Mouse (Mus musculus) limb, embryonic 10.5 days (tissue): ENCODE results near the gene Tlr7. TPM values are rescaled to one million over a fixed set of nuclear protein-coding genes. Genes with fewer than 3 reads are reported as not detected.
"Not testable (repeated sequence)": the region's sequence is repeated elsewhere in the genome, so short reads cannot be mapped to it uniquely, and the experiment has no call there.

Source experiments
- DNase-seq: peaks from one replicate; pipeline ENCODE4 v3.0.0-alpha.2; 2017; ENCODE audit warnings: low spot score
- H3K27ac ChIP-seq: fragments of 300-500 bp; sonication (generic); 2 replicates; pipeline ENCODE4 v1.5.1; 2016; ENCODE audit warnings: mild to moderate bottlenecking
- H3K27me3 ChIP-seq: fragments of 300-500 bp; sonication (generic); 2 replicates; pipeline ENCODE4 v1.6.1; 2016; ENCODE audit warnings: low read depth, mild to moderate bottlenecking; ENCODE audit not compliant: poor library complexity, severe bottlenecking
- H3K36me3 ChIP-seq: fragments of 300-500 bp; sonication (generic); 2 replicates; pipeline ENCODE4 v1.6.1; 2016; ENCODE audit warnings: mild to moderate bottlenecking, moderate library complexity
- H3K4me1 ChIP-seq: fragments of 300-500 bp; sonication (generic); 2 replicates; pipeline ENCODE4 v1.6.1; 2016
- H3K4me3 ChIP-seq: fragments of 300-500 bp; sonication (generic); 2 replicates; pipeline ENCODE4 v1.5.1; 2016; ENCODE audit warnings: mild to moderate bottlenecking, moderate library complexity
- H3K9me3 ChIP-seq: fragments of 300-500 bp; sonication (generic); replicated peaks from 2 replicates; pipeline ENCODE4 v1.6.1; 2016; ENCODE audit warnings: mild to moderate bottlenecking
- WGBS: fragments of 180-500 bp; shearing (Covaris S2); methylation state at CpG from one replicate; pipeline ENCODE4 v1.1.7; 2016; 5-methylcytosine and 5-hydroxymethylcytosine counted together
- polyA plus RNA-seq: library from polyadenylated mRNA; unstranded; fragments of >200 nt; fragmentation: Nextera tagmentation; extraction: Ambion mirVana; gene quantifications from 2 replicates; pipeline ENCODE4 v1.2.1, GENCODE M21; 2016

Tlr7 gene
- polyA plus RNA-seq: 0.15 TPM in 2 replicates

DNA sequence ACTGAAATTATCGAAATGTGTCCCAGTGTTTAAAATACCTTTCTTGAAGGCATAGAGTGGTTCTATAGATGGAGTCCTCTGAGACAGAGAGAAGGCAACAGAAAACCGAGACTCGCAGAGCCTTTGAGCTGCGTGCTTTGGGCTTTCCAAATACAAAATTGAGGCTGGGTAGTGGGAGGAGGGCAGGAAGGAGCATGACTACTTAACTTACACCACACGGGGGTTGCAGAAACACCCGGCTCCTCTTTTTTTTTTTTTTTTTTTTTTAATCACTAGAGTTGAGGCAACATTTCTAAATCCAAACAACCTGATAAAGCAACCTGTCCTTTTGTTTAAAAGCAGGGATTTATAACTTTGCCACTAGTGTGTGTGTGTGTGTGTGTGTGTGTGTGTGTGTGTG is at the start of gene Tlr7:
Gene Tlr7 (minus strand): TSS at position 160 of the 400 bp plus-strand sequence.
- no peak within 1 kb of the TSS for H3K4me3 ChIP-seq
- H3K9me3 ChIP-seq: no peaks in the 10 kb centered on the region
- H3K36me3 ChIP-seq: no peaks in the 10 kb centered on the region
- 84% methylated on average over 6 of the region's 6 CpGs for WGBS
- no peak within 1 kb of the TSS for H3K27ac ChIP-seq
- H3K27me3 ChIP-seq: peaks cover 95% of the 10 kb centered on the region
- DNase-seq: no peak
- H3K4me1 ChIP-seq: no peaks in the 10 kb centered on the region

DNA sequence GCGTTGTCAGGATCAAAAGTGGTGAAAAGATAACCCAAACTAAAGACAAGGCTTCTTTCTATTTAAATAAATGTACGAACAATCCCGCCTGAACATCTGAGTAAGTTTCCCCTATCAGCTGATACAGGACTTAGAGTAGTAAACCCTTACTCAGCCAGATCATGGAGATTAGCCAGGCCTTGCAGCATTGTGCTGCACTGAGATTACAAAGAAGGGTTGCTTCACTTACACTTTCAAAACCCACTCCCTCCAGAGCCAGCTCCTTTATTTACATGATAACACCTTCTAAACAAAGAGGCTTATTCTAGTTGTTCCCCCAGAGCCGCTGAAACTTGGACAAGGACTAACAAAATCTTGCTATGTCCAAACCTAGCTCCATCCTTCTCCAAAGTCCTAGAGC is 49.7 kb upstream of the Tlr7 start:
- Histone ChIP-seq H3K27ac (no peak overlapping the region), H3K9me3 (no peaks in the 10 kb centered on the region), H3K4me3 (no peak overlapping the region), H3K36me3 (no peaks in the 10 kb centered on the region), H3K27me3 (peaks cover 92% of the 10 kb centered on the region), H3K4me1 (0 out of 2 replicates have a peak, but pooled peaks cover 3% of the 10 kb centered on the region)
- 71% methylated on average over 4 of the region's 4 CpGs for WGBS
- no peak for DNase-seq

DNA sequence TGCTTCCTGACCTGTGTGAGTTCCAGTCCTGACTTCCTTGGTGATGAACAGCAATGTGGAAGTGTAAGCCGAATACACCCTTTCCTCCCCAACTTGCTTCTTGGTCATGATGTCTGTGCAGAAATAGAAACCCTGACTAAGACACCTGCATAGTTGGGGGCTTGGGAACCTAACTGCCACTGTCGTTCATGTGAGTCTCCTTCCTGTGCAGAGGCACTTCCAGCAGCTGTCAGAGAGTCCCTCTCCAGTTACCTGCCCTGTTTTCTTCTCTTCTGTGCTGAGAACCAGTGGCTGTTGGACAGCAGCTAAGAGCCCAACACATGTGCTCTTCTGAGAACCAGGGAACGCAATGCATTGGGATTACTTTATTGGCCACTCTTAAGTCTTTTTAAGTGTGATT is 30.9 kb upstream of the Tlr7 start:
- not testable (repeated sequence) for DNase-seq, H3K4me1 ChIP-seq, H3K4me3 ChIP-seq, H3K27ac ChIP-seq, H3K9me3 ChIP-seq
- H3K36me3 ChIP-seq: 0 out of 2 replicates have a peak, but pooled peaks cover 14% of the 10 kb centered on the region
- peaks cover 94% of the 10 kb centered on the region for H3K27me3 ChIP-seq
- WGBS: 95% methylated on average over 3 of the region's 3 CpGs

DNA sequence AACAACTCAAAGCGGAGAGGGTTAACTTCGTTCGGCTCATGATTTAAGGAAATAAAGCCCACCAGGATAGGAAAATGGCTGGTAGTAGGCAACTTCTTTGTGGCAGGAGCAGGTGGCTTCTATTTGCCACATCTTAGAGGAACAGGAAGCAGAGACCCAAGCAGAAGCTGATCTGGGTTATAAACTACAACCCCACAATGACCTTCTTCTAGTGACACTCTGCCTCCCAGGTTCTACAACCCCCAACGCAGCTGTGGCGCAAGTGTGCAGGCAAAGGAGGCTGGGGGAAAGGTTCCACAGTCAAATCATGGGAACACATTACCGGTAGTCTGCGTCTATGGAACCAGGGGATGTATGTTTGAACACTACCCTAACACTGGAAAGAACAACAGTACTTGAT is 29.3 kb upstream of the Tlr7 start:
- H3K27me3 ChIP-seq: peaks cover 98% of the 10 kb centered on the region
- no peaks in the 10 kb centered on the region for H3K9me3 ChIP-seq
- WGBS: 90% methylated on average over 7 of the region's 7 CpGs
- DNase-seq: no peak
- H3K27ac ChIP-seq: no peak overlapping the region
- no peak overlapping the region for H3K4me3 ChIP-seq
- H3K4me1 ChIP-seq: no peaks in the 10 kb centered on the region
- 0 out of 2 replicates have a peak, but pooled peaks cover 14% of the 10 kb centered on the region for H3K36me3 ChIP-seq

DNA sequence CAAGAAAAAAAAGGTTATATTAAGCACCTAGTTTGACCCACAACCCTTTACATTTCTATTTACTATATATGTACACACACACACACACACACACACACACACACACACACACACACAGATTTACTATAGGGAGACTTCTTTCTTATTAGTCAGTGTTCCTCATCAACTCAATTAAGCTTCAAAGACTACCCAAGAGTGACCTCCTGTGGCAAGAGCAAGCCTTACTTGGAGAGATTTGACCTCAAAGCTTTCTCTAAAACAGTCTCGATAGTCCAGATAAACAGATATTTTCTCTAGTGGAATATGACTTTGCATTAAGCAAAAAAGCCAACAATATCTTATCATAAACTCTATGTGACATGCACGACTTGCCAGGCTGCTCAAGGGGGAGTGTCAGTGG is 27.1 kb upstream of the Tlr7 start:
- H3K4me1 ChIP-seq: no peaks in the 10 kb centered on the region
- H3K36me3 ChIP-seq: 0 out of 2 replicates have a peak, but pooled peaks cover 13% of the 10 kb centered on the region
- no peaks in the 10 kb centered on the region for H3K9me3 ChIP-seq
- no peak overlapping the region for H3K4me3 ChIP-seq
- H3K27ac ChIP-seq: no peak overlapping the region
- 83% methylated on average over 2 of the region's 2 CpGs for whole genome bisulfite sequencing
- H3K27me3 ChIP-seq: peaks cover 97% of the 10 kb centered on the region
- DNase-seq: no peak

DNA sequence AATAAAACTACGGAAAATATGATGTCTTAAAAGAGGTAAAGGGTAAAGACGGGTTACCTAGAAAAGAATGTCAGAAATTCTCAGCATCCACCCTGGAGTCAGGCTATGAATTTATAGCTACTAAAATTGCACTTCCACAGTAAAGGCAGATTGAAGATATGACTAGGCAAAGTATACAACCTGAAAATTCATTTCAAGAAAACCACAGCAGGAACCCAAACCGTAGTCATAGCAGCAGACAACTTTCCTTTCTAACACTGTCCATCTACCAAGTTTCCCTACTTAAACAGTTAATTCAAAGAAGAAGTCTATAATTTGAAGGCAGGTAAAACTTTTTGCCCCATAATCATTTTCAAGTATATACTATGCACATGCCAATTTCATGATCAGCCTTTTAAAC is 25.6 kb upstream of the Tlr7 start:
- 93% methylated on average over 3 of the region's 3 CpGs for WGBS
- peaks cover 94% of the 10 kb centered on the region for H3K27me3 ChIP-seq
- H3K4me1 ChIP-seq: no peaks in the 10 kb centered on the region
- H3K9me3 ChIP-seq: no peaks in the 10 kb centered on the region
- DNase-seq: no peak
- H3K36me3 ChIP-seq: no peaks in the 10 kb centered on the region
- no peak overlapping the region for H3K27ac ChIP-seq
- no peak overlapping the region for H3K4me3 ChIP-seq

- WGBS: 90% methylated on average over 2 of the region's 2 CpGs
- H3K4me1 ChIP-seq: no peaks in the 10 kb centered on the region
- no peak overlapping the region for H3K27ac ChIP-seq
- H3K9me3 ChIP-seq: no peaks in the 10 kb centered on the region
- H3K36me3 ChIP-seq: no peaks in the 10 kb centered on the region
- peaks cover 94% of the 10 kb centered on the region for H3K27me3 ChIP-seq
- no peak overlapping the region for H3K4me3 ChIP-seq
- DNase-seq: no peak
Measured at GRCm38 (mm10) chrX:167353617-167354016, 23.3 kb upstream of the Tlr7 start.

- DNase-seq: no peak
- Histone ChIP-seq H3K4me3 (no peak overlapping the region), H3K36me3 (no peaks in the 10 kb centered on the region), H3K27ac (no peak overlapping the region), H3K9me3 (no peaks in the 10 kb centered on the region), H3K27me3 (peaks cover 92% of the 10 kb centered on the region), H3K4me1 (no peaks in the 10 kb centered on the region)
- 94% methylated on average over 1 of the region's 1 CpGs for WGBS
Measured at GRCm38 (mm10) chrX:167346440-167346839, 16.1 kb upstream of the Tlr7 start.

DNA sequence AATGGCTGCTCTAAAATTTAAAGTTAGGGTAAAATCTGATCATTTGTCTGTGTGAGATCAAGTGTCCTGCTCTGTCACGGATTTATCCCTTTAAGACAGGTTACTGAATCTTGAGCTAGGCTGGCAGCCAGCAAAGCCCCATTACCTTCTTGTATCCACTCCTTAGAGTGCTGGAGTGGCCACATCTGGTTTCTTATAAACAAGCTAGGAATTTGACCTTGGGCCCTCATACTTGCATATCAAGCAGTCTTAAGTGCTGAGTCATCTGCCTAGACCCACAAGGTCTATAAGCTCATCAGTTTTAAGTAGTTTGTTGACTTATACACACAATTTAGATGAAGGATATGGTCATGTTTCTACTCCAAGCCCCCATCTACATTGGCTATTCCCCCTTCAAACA is 14.0 kb upstream of the Tlr7 start:
- Histone ChIP-seq H3K4me3 (no peak overlapping the region), H3K27ac (no peak overlapping the region), H3K4me1 (no peaks in the 10 kb centered on the region), H3K9me3 (no peaks in the 10 kb centered on the region), H3K36me3 (no peaks in the 10 kb centered on the region), H3K27me3 (peaks cover 92% of the 10 kb centered on the region)
- WGBS: 91% methylated on average over 1 of the region's 1 CpGs
- no peak for DNase-seq

- Histone ChIP-seq H3K36me3 (no peaks in the 10 kb centered on the region), H3K27me3 (peaks cover 92% of the 10 kb centered on the region), H3K4me3 (no peak overlapping the region), H3K4me1 (no peaks in the 10 kb centered on the region), H3K27ac (no peak overlapping the region), H3K9me3 (no peaks in the 10 kb centered on the region)
- WGBS: 95% methylated on average over 3 of the region's 3 CpGs
- DNase-seq: no peak
Measured at GRCm38 (mm10) chrX:167341811-167342210, 11.5 kb upstream of the Tlr7 start.

DNA sequence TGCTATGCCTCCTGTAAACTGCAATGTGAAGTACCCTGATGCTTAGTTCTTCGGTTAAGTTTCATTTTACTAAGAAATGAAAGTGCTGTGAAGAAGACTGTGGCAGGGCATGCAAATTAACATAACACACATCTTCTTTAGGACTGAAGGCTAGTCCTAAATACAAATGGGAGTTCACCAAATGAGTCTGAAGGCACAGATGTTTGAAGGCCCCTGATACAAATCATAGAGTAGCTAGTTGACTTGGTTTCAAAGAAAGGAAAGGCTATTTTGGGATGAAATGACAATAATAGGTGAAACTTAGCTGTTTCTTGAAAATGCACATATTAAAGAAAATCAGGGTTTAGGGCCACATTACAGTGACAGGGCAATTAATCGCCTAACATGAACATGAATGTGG is 9.8 kb upstream of the Tlr7 start:
- H3K4me1 ChIP-seq: no peaks in the 10 kb centered on the region
- 87% methylated on average over 2 of the region's 2 CpGs for WGBS
- peaks cover 90% of the 10 kb centered on the region for H3K27me3 ChIP-seq

DNA sequence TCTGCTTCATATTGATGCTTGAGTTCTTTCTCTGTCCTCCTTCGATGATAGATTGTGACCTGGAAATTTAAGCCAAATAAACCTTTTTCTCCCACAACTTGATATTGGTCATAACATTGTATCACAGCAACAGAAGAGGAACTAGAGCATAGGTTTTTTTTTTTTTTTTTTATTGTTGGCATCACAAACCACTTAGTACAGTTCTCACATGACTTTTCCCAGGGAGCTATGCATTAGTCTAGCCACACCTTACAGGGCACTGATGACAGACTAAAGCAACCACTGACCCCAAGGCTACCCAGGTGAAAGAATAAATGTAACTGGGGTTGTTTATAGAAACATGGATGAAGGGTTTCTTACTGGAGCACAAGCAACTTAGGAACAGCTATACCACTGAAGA is 7.6 kb upstream of the Tlr7 start:
- H3K4me1 ChIP-seq: no peaks in the 10 kb centered on the region
- H3K4me3 ChIP-seq: no peak overlapping the region
- H3K9me3 ChIP-seq: no peaks in the 10 kb centered on the region
- no peaks in the 10 kb centered on the region for H3K36me3 ChIP-seq
- no peak for DNase-seq
- peaks cover 90% of the 10 kb centered on the region for H3K27me3 ChIP-seq
- WGBS: 89% methylated on average over 1 of the region's 1 CpGs
- H3K27ac ChIP-seq: no peak overlapping the region

More for the DNA sequence above, 9.8 kb upstream of the Tlr7 start:
- no peaks in the 10 kb centered on the region for H3K36me3 ChIP-seq
- no peak overlapping the region for H3K4me3 ChIP-seq
- H3K9me3 ChIP-seq: no peaks in the 10 kb centered on the region
- no peak for DNase-seq
- H3K27ac ChIP-seq: no peak overlapping the region

GRCm38 (mm10) chrX:167334571-167334970 is 4.2 kb upstream of the Tlr7 start:
- Histone ChIP-seq H3K4me1 (no peaks in the 10 kb centered on the region), H3K27ac (no peak overlapping the region), H3K4me3 (no peak overlapping the region), H3K9me3 (no peaks in the 10 kb centered on the region), H3K36me3 (no peaks in the 10 kb centered on the region), H3K27me3 (peaks cover 93% of the 10 kb centered on the region)
- no peak for DNase-seq
- WGBS: 100% methylated on average over 1 of the region's 1 CpGs

- WGBS: 62% methylated on average over 1 of the region's 1 CpGs
- no peak for DNase-seq
- Histone ChIP-seq H3K4me3 (no peak overlapping the region), H3K4me1 (no peaks in the 10 kb centered on the region), H3K36me3 (no peaks in the 10 kb centered on the region), H3K9me3 (no peaks in the 10 kb centered on the region), H3K27me3 (peaks cover 91% of the 10 kb centered on the region), H3K27ac (no peak overlapping the region)
Measured at GRCm38 (mm10) chrX:167332607-167333006, 2.2 kb upstream of the Tlr7 start.
